Mouse (Mus musculus): ENCODE measurements around the gene Ctsk.

- TF ChIP-seq POLR2A (IDR thresholded peaks at IDR 0.05; ENCODE audit: control insufficient read depth in 1 of 2, insufficient read depth in 1 of 2, low read depth in 1 of 2, low read length in 2 of 2, poor library complexity in 1 of 2) = no peak
- TF ChIP-seq ZKSCAN1 (IDR thresholded peaks at IDR 0.05; ENCODE audit: low read depth, low read length) = no peak
- TF ChIP-seq POLR2AphosphoS2 (IDR thresholded peaks at IDR 0.05; ENCODE audit: low read length) = no peak
- TF ChIP-seq ZC3H11A (IDR thresholded peaks at IDR 0.05; ENCODE audit: low read depth, low read length) = no peak
- TF ChIP-seq CTCF (IDR thresholded peaks at IDR 0.05 in 2 of 3, conservative IDR thresholded peaks at IDR 0.05 in 1 of 3; ENCODE audit: control insufficient read depth in 1 of 3, insufficient read depth in 1 of 3, low read depth in 2 of 3, low read length in 3 of 3, poor library complexity in 1 of 3, severe bottlenecking in 1 of 3) = no peak
- no peak for TF ChIP-seq GATA1 (IDR thresholded peaks at IDR 0.05; ENCODE audit: low read depth, low read length)
- no peak for TF ChIP-seq MAFK (IDR thresholded peaks at IDR 0.05; ENCODE audit: borderline replicate concordance, low read depth, low read length)
- TF ChIP-seq MAX (IDR thresholded peaks at IDR 0.05; ENCODE audit: low read length) = no peak
These were observed 10.4 kb upstream of the Ctsk start for GRCm38 (mm10) chr3:95488679-95489078.

Measured in MEL (cell line).